Mouse (Mus musculus): Measurements from ENCODE around the gene Tha1.

DNA sequence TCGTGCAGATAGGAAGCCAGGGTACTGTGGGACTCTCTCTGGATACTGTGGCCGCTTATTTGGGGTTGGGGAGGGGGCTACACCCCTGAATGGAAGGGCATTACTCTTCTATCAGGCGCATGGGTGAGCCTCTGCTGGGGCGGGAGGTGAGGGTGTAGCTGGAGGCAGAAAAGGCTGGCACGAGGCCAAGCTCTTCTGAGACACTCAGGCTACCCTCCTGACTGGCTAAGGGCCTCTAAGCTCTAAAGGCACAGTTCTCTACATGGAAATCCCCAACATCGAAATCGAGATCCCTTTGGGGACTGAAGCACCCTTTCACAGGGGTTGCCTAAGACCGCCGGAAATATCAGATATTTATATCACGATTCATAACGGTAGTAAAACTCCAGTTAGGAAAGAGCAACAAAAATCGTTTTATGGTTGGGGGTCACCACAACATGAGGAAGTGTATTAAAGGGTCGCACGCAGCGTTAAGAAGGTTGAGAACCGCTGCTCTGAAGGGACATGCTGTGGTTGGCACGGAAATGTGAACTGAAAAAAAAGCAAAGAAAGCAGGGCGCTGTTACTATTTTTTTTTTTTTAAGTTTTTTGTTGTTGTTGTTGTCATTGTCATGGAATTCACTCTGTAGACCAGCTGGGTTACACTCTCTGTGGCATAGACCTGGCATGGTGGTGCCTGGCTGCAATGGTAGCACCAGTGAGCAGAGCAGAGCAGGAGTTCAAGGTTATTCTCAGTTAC is 45.0 kb downstream of the Tha1 start:
- no peak for TF ChIP-seq POLR2A (IDR thresholded peaks at IDR 0.05; ENCODE audit: insufficient read depth, low read depth, low read length)
- no peak for TF ChIP-seq CTCF (IDR thresholded peaks at IDR 0.05)
- TF ChIP-seq EP300 (IDR thresholded peaks at IDR 0.05; ENCODE audit: insufficient read depth, low read depth, low read length) = no peak

Measured in heart, adult 2 months (tissue).